Mouse (Mus musculus) neural tube, embryonic 12.5 days (tissue): ENCODE measurements at regions not wholly inside any gene's neighbourhood (a gene's known extent, or its start where the extent isn't known, plus 50 kb on each side); places are given as distances from the start of the nearest gene placed in this dataset.

Source experiments
- ATAC-seq: fragments of 200-750 bp; cut with Nextera tagmentation; 2 replicates; pipeline ENCODE4 v1.8.0; 2017; ENCODE audit warnings: low read depth, mild to moderate bottlenecking, moderate TSS enrichment, moderate library complexity; ENCODE audit not compliant: low FRiP score
- H3K27ac ChIP-seq: fragments of 300-500 bp; sonication (generic); 2 replicates; pipeline ENCODE4 v1.5.1; 2016
- H3K27me3 ChIP-seq: fragments of 300-500 bp; sonication (generic); replicated peaks from 2 replicates; pipeline ENCODE4 v1.6.1; 2016; ENCODE audit warnings: mild to moderate bottlenecking
- H3K36me3 ChIP-seq: fragments of 300-500 bp; sonication (generic); 2 replicates; pipeline ENCODE4 v1.6.1; 2016; ENCODE audit warnings: mild to moderate bottlenecking
- H3K4me1 ChIP-seq: fragments of 300-500 bp; sonication (generic); 2 replicates; pipeline ENCODE4 v1.6.1; 2016
- H3K4me2 ChIP-seq: fragments of 300-500 bp; sonication (generic); replicated peaks from 2 replicates; pipeline ENCODE4 v1.6.1; 2016; ENCODE audit warnings: mild to moderate bottlenecking
- H3K4me3 ChIP-seq: fragments of 300-500 bp; sonication (generic); 2 replicates; pipeline ENCODE4 v1.5.1; 2016
- H3K9ac ChIP-seq: fragments of 300-500 bp; sonication (generic); 2 replicates; pipeline ENCODE4 v1.6.1; 2016; ENCODE audit warnings: mild to moderate bottlenecking
- H3K9me3 ChIP-seq: fragments of 300-500 bp; sonication (generic); 2 replicates; pipeline ENCODE4 v1.6.1; 2016; ENCODE audit warnings: mild to moderate bottlenecking
- WGBS: fragments of 180-500 bp; shearing (Covaris S2); methylation state at CpG from one replicate; pipeline ENCODE4 v1.1.7; 2016; 5-methylcytosine and 5-hydroxymethylcytosine counted together

DNA sequence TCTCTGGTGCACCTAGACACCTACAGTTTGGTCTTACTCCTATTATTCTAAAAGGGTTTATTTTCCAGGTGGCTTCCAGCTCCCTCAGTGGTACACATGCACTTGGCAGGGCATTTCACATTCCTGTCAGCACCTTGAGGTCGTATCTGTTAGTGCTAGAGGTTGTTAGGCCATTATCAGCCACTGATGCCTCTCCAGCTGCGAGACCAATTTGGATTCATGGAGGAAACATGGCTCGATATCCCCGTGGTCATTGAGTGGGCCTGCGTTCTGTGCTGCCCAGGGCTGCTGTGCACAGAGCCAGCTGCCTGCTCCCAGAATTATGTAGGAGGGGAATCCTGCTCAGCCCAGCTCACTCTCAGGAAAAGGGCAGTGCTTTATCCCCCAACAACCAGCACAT is 60.1 kb upstream of the Irx1 start:
- ATAC-seq, result no peak
- Histone ChIP-seq H3K4me1 (peaks cover 6% of the 10 kb centered on the region; the same call in 1 of the 2 replicates), H3K27ac (no peak overlapping the region), H3K9me3 (no peaks in the 10 kb centered on the region), H3K27me3 (no peaks in the 10 kb centered on the region), H3K4me3 (no peak overlapping the region), H3K4me2 (no peak overlapping the region), H3K36me3 (no peaks in the 10 kb centered on the region), H3K9ac (no peak overlapping the region)
- WGBS, result 62% methylated on average over 5 of the region's 5 CpGs

- Histone ChIP-seq H3K9ac (no peak overlapping the region), H3K4me3 (no peak overlapping the region), H3K9me3 (no peaks in the 10 kb centered on the region), H3K27me3 (no peaks in the 10 kb centered on the region), H3K4me1 (no peaks in the 10 kb centered on the region), H3K4me2 (no peak overlapping the region), H3K36me3 (no peaks in the 10 kb centered on the region), H3K27ac (no peak overlapping the region)
- 87% methylated on average over 5 of the region's 5 CpGs for WGBS
- no peak for ATAC-seq
These were observed 80.5 kb upstream of the Irx1 start for GRCm38 (mm10) chr13:72043930-72044470.

DNA sequence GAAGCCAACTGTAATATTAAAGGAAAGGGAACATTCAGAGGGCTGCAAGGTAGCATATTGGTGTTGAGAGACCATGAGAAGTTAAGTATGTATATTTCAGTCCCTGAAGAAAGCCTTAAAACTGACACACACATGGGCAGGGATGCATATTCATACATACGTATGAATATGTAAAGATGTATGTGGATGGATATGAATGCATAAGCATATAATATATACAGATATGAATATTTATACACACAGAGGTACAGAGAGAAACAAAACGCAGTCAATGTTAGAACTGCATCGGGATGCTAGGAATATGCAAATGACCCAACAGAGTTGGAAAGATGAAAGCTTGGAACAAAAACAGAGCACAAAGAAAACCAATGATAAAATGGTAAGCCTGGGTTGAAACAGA is 92.9 kb upstream of the Irx1 start:
- H3K27me3 ChIP-seq, result no peaks in the 10 kb centered on the region
- no peaks in the 10 kb centered on the region for H3K4me1 ChIP-seq
- no peak overlapping the region for H3K9ac ChIP-seq
- no peak overlapping the region for H3K4me3 ChIP-seq
- ATAC-seq, result no peak
- 98% methylated on average over 3 of the region's 3 CpGs for WGBS
- H3K36me3 ChIP-seq, result no peaks in the 10 kb centered on the region
- no peaks in the 10 kb centered on the region for H3K9me3 ChIP-seq
- H3K27ac ChIP-seq, result no peak overlapping the region
- no peak overlapping the region for H3K4me2 ChIP-seq

DNA sequence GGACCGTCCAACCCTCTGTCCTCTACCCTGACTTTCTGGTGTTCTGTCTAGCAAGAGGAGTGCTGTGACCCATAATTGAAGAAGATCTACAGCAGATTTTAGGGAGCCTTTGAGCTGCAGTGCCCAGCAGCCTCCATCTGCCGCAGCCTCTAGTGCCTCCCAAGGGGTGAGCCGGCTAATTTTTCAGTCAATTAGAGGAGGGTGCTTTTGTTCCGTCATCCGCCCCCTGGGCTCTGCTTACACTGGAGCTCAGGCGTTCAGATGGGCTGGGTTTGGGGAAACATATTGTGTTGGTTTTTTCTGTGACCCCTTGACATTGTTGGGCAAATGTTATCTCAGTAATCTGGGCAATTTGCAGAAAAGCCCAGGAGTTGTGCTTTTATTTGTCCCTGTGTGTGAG is 98.1 kb upstream of the Irx1 start:
- H3K27ac ChIP-seq, result no peak overlapping the region
- H3K36me3 ChIP-seq, result no peaks in the 10 kb centered on the region
- WGBS, result 21% methylated on average over 6 of the region's 6 CpGs
- H3K27me3 ChIP-seq, result no peaks in the 10 kb centered on the region
- H3K4me2 ChIP-seq, result no peak overlapping the region
- no peaks in the 10 kb centered on the region for H3K9me3 ChIP-seq
- no peak for ATAC-seq
- peaks cover 4% of the 10 kb centered on the region; the same call in 1 of the 2 replicates for H3K4me1 ChIP-seq
- no peak overlapping the region for H3K9ac ChIP-seq
- H3K4me3 ChIP-seq, result no peak overlapping the region

DNA sequence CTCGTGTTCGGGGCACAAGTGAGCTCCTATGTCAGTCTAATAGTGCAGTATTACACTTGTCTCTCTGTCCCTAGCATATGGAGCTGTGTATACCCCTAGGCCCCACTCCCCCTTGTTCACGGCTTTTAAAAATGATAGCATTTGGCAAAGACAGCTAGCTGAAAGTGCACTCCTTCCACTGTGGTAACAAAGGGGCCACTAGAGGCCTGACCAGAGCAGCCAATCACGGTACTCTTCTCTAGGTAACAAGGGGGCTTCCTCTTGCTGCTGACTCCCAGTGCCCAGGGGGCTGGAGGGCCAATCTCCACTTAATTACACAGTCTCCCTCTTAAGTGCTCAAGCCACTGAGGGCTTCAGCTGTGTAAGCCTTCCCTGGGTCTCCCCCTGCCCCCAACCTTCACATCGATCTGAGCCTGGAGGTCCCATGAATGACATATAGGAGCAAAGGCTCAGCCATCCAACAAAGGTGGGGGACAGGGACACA is 99.8 kb upstream of the Irx1 start:
- no peak overlapping the region for H3K4me3 ChIP-seq
- H3K4me1 ChIP-seq, result peaks cover 4% of the 10 kb centered on the region; the same call in 1 of the 2 replicates
- H3K27ac ChIP-seq, result no peak overlapping the region
- WGBS, result 37% methylated on average over 5 of the region's 5 CpGs
- H3K36me3 ChIP-seq, result no peaks in the 10 kb centered on the region
- no peak overlapping the region for H3K4me2 ChIP-seq
- H3K27me3 ChIP-seq, result no peaks in the 10 kb centered on the region
- H3K9ac ChIP-seq, result no peak overlapping the region
- ATAC-seq, result peak; percentile 77
- H3K9me3 ChIP-seq, result no peaks in the 10 kb centered on the region

- H3K36me3 ChIP-seq, result no peaks in the 10 kb centered on the region
- no peaks in the 10 kb centered on the region for H3K9me3 ChIP-seq
- no peak overlapping the region for H3K9ac ChIP-seq
- no peak overlapping the region for H3K27ac ChIP-seq
- no peak for ATAC-seq
- H3K4me2 ChIP-seq, result no peak overlapping the region
- H3K4me3 ChIP-seq, result no peak overlapping the region
- WGBS, result 46% methylated on average over 4 of the region's 5 CpGs
- no peaks in the 10 kb centered on the region for H3K4me1 ChIP-seq
- H3K27me3 ChIP-seq, result no peaks in the 10 kb centered on the region
These were observed 133.1 kb upstream of the Irx1 start for GRCm38 (mm10) chr13:72096585-72096984.

DNA sequence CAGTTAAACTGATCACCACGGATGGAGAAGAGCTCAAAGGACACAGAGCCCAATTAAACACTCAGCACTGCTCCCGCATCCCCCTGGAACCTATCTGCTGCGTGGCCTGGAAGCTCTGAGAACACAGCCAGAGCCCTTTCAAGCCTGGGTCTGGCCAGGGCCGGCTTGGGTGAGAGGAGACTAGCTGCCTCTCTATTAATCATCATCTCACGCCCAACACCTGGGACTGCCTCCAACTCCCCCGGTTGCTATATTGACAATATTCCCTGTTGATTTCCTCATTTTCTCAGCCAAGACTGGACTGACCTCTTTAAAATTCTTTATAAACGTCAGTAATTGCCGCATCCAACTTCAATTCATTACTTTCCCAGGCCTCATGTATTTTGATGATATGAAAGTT is 133.7 kb upstream of the Irx1 start:
- Histone ChIP-seq H3K27ac (no peak overlapping the region), H3K9ac (no peak overlapping the region), H3K4me3 (no peak overlapping the region), H3K4me2 (no peak overlapping the region), H3K27me3 (no peaks in the 10 kb centered on the region), H3K4me1 (no peaks in the 10 kb centered on the region), H3K36me3 (no peaks in the 10 kb centered on the region), H3K9me3 (no peaks in the 10 kb centered on the region)
- 39% methylated on average over 8 of the region's 8 CpGs for WGBS
- no peak for ATAC-seq

- H3K27ac ChIP-seq, result no peak overlapping the region
- no peak overlapping the region for H3K4me3 ChIP-seq
- WGBS, result 80% methylated on average over 11 of the region's 11 CpGs
- no peak overlapping the region for H3K9ac ChIP-seq
- no peak overlapping the region for H3K4me2 ChIP-seq
- ATAC-seq, result no peak
- no peaks in the 10 kb centered on the region for H3K36me3 ChIP-seq
- no peaks in the 10 kb centered on the region for H3K27me3 ChIP-seq
- no peaks in the 10 kb centered on the region for H3K4me1 ChIP-seq
- H3K9me3 ChIP-seq, result no peaks in the 10 kb centered on the region
These were observed 134.3 kb upstream of the Irx1 start for GRCm38 (mm10) chr13:72097811-72098210.

GRCm38 (mm10) chr13:72100741-72101140 is 137.2 kb upstream of the Irx1 start:
- no peak for ATAC-seq

GRCm38 (mm10) chr13:72108666-72109065 is 145.1 kb upstream of the Irx1 start:
- H3K36me3 ChIP-seq, result no peaks in the 10 kb centered on the region
- H3K4me1 ChIP-seq, result no peaks in the 10 kb centered on the region
- no peaks in the 10 kb centered on the region for H3K9me3 ChIP-seq
- no peak overlapping the region for H3K9ac ChIP-seq
- H3K4me2 ChIP-seq, result no peak overlapping the region
- H3K27ac ChIP-seq, result no peak overlapping the region
- H3K4me3 ChIP-seq, result no peak overlapping the region
- no peaks in the 10 kb centered on the region for H3K27me3 ChIP-seq
- no peak for ATAC-seq
- WGBS, result 82% methylated on average over 1 of the region's 1 CpGs

More at GRCm38 (mm10) chr13:72100741-72101140, 137.2 kb upstream of the Irx1 start:
- Histone ChIP-seq H3K9me3 (no peaks in the 10 kb centered on the region), H3K4me3 (no peak overlapping the region), H3K4me1 (no peaks in the 10 kb centered on the region), H3K9ac (no peak overlapping the region), H3K27me3 (no peaks in the 10 kb centered on the region), H3K36me3 (no peaks in the 10 kb centered on the region), H3K4me2 (no peak overlapping the region), H3K27ac (no peak overlapping the region)
- 86% methylated on average over 5 of the region's 5 CpGs for WGBS

DNA sequence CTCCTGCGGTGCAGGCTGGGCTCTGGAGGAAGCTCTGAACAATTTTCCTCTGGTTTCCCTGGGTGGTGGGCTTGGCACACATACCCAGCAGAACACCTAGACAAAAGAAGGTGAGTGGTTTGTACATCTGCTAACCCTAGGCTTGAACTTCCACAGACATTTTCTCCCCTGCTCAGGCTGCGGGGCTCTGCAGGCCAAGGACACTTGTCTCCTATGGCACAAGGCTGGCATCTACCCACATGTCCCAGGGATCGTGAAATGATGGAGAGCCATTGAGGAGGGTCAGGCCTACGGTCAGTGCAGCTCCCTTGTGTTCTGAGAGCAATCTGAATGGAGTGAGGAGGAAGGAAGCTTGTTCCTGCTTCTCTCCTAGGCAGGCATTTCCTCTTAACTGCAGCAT is 150.4 kb upstream of the Irx1 start:
- H3K4me3 ChIP-seq, result no peak overlapping the region
- no peaks in the 10 kb centered on the region for H3K36me3 ChIP-seq
- H3K9me3 ChIP-seq, result no peaks in the 10 kb centered on the region
- H3K27ac ChIP-seq, result no peak overlapping the region
- no peaks in the 10 kb centered on the region for H3K4me1 ChIP-seq
- ATAC-seq, result no peak
- H3K4me2 ChIP-seq, result no peak overlapping the region
- no peak overlapping the region for H3K9ac ChIP-seq
- 84% methylated on average over 4 of the region's 4 CpGs for WGBS
- no peaks in the 10 kb centered on the region for H3K27me3 ChIP-seq

DNA sequence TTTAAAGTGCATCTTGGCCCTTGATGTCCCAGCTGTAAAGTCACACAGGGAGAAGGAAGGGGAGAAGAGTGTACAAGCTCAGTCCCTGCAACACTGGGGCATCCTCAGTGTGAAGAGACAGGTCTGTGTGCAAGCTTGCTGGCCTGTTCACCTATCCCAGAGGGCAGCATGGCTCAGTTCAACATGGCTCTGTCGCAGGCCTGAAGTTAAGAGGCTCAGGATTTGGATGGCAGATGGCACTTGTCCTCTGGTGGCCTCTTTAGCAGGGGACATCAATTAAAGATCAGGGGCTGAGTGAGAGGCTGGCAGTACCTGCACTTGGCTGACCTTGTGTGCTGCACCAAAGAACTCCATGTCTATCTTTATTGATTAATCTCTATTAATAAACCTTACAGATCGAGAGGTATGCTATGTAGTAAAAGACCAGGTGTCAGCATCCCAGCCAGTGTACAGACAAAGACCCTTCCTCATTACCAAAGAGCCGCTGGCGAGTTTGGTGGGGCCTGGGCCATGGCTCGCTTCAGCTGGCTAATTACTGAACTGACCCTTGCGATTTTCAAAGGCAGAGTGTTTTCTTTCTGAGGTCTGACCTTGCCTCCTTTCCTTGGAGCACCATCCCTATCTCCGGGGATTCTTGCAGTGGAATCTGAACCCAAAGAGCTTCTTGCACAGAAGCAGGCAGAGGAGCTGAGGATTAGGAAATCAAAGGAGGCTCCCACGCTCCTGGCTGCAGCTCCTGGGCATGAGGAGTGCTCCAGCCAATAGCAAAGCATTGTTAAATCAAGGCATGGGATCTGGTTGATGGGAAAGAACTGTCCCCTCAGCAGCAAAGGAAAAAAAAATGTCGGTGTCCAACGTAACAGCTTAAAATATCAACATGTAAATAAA is 151.5 kb upstream of the Irx1 start:
- 48% methylated on average over 10 of the region's 10 CpGs for WGBS
- Histone ChIP-seq H3K36me3 (no peaks in the 10 kb centered on the region), H3K27me3 (no peaks in the 10 kb centered on the region), H3K27ac (no peak overlapping the region), H3K4me3 (no peak overlapping the region), H3K4me1 (no peaks in the 10 kb centered on the region), H3K4me2 (no peak overlapping the region), H3K9ac (no peak overlapping the region), H3K9me3 (no peaks in the 10 kb centered on the region)
- no peak for ATAC-seq

DNA sequence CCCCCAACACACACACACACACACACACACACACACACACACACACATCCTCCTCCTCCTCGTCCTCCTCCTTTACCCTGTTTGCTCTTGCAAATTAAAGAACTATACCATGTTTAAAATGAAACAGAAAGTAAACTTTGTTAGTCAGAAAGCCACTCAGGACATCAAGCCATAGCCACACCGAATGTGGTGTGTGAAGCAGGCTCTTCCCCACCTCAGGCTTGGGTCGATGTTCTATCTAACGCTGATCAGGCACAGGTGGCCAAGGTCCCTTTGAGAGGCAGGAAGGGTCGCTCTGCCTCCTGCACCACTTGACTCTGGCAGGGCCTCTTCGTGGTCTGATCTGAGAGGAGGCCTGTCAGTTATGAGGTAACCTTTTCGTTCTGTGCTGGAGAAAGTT is 156.9 kb upstream of the Irx1 start:
- no peak for ATAC-seq
- WGBS, result 22% methylated on average over 7 of the region's 7 CpGs
- 0 out of 2 replicates have a peak, but pooled peaks cover 5% of the 10 kb centered on the region for H3K27me3 ChIP-seq

More for the DNA sequence above, 156.9 kb upstream of the Irx1 start:
- Histone ChIP-seq H3K36me3 (no peaks in the 10 kb centered on the region), H3K9ac (no peak overlapping the region), H3K4me1 (peaks cover 15% of the 10 kb centered on the region), H3K9me3 (no peaks in the 10 kb centered on the region), H3K4me2 (no peak overlapping the region), H3K27ac (no peak overlapping the region), H3K4me3 (no peak overlapping the region)
